Mouse (Mus musculus): Measurements from ENCODE around the gene Pheta1.

GRCm38 (mm10) chr5:121875041-121875440 is 26.3 kb downstream of the Pheta1 start:
- TF ChIP-seq POLR2A (IDR thresholded peaks at IDR 0.05; ENCODE audit: control insufficient read depth, low read depth, low read length) = no peak
- TF ChIP-seq CTCF (IDR thresholded peaks at IDR 0.05; ENCODE audit: control insufficient read depth, insufficient read depth, insufficient replicate concordance, low read depth, low read length) = no peak
